Mouse (Mus musculus): Measurements from ENCODE around the gene Smarca2. TPM values are rescaled to one million over a fixed set of nuclear protein-coding genes. Genes with fewer than 3 reads are reported as not detected.
A peak's percentile ranks its signal among the peaks of the same experiment; 100 is the strongest.

The Smarca2 gene
- polyA plus RNA-seq (2015; fragmentation: Nextera tagmentation; extraction: Ambion mirVana): 95.2 and 114 TPM in 2 replicates

DNA sequence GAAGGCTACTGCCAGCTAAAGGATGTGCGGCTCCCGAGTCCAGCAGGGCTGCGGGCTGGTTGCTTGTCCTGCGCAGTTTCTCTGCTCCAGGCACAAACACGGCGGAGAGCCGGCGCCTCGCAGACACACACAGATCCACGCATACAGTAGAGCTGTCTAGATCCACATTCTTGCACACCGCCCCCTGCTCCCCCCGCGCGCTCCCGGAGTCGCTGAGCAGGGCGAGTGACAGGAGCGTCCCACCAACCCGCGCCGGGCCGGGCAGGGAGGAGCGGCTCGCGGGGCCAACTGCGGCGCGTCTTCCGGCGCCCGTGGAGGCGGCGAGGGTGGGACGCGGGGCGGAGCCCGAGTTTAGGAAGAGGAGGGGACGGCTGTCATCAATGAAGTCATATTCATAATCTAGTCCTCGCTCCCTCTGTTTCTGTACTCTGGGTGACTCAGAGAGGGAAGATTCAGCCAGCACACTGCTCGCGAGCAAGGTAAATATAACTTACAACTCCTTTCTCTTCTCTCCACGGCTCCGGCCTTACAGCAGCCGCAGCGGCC, at the start of gene Smarca2:
Smarca2 (plus strand) TSS at position 296 of the 546 bp plus-strand sequence.
- H3K4me2 ChIP-seq (ENCODE audit: low read length): peak within 1 kb of the TSS; percentile 98
- no peaks in the 10 kb centered on the region for H3K36me3 ChIP-seq (ENCODE audit: control insufficient read depth, insufficient read depth, low read length)
- H3K27me3 ChIP-seq (replicated peaks; ENCODE audit: control insufficient read depth, insufficient read depth, low read length): 0 out of 2 replicates have a peak, but pooled peaks cover 4% of the 10 kb centered on the region
- peak within 1 kb of the TSS; percentile 94 for H3K27ac ChIP-seq (ENCODE audit: low read depth, low read length)
- ATAC-seq: peak; percentile 98
- peak within 1 kb of the TSS; percentile 82 for H3K9ac ChIP-seq (ENCODE audit: low read depth, low read length)
- H3K4me3 ChIP-seq (ENCODE audit: low read length): peak within 1 kb of the TSS; percentile 75
- WGBS: under 1% methylated on average over 43 of the region's 45 CpGs
- peaks cover 10% of the 10 kb centered on the region for H3K4me1 ChIP-seq (ENCODE audit: control insufficient read depth, insufficient read depth, low read depth, low read length)
- no peaks in the 10 kb centered on the region for H3K9me3 ChIP-seq (ENCODE audit: control insufficient read depth, low read length)

DNA sequence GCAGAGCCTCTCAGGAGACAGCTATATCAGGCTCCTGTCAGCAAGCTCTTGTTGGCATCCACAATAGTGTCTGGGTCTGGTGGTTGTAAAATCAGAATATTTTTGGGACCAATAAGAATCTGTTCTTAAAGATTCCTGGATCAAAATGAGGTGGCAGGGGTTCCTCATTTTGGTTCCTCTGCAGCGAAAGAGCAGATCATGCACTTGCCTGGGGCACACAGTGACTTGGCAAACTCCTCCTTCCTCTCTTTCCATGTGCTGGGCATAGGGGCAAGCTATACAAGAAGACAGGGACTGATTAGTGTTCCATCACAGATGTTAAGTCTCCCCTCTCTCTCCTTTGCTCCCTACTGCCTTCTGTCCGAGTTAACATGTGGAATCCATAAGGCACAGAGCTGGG, 40.0 kb upstream of the Smarca2 start:
- H3K4me1 ChIP-seq (ENCODE audit: control insufficient read depth, insufficient read depth, low read depth, low read length): no peaks in the 10 kb centered on the region; the same call in none of the 2 replicates

DNA sequence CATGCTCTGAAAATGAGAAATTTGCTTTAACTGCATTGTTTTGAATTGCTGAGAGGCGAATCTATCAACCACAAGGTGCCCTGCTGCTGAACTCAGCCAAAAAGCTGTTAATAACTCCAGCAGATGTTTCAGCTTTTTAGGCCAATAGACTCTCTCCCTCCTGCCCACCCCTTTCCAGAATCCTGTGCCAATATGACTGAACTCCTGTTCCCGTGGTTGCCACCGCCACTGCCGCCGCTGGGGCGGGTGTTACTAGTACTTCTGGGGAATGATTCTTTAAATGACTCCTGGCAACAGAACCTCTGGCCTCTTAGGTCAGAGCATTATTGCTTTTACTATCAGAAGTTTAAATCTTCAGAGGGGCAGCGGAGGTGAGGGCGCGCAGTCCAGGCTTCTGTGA, 38.7 kb upstream of the Smarca2 start:
- Histone ChIP-seq H3K27me3 (replicated peaks; ENCODE audit: control insufficient read depth, insufficient read depth, low read length) (no peaks in the 10 kb centered on the region), H3K4me3 (ENCODE audit: low read length) (no peak overlapping the region), H3K36me3 (ENCODE audit: control insufficient read depth, insufficient read depth, low read length) (no peaks in the 10 kb centered on the region), H3K4me2 (ENCODE audit: low read length) (no peak overlapping the region), H3K9me3 (ENCODE audit: control insufficient read depth, low read length) (no peaks in the 10 kb centered on the region), H3K27ac (ENCODE audit: low read depth, low read length) (no peak overlapping the region), H3K4me1 (ENCODE audit: control insufficient read depth, insufficient read depth, low read depth, low read length) (no peaks in the 10 kb centered on the region; the same call in none of the 2 replicates), H3K9ac (ENCODE audit: low read depth, low read length) (no peak overlapping the region)
- ATAC-seq: peak; percentile 65; the same call in 1 of the 2 replicates
- WGBS: 72% methylated on average over 9 of the region's 9 CpGs

More for the DNA sequence above, 40.0 kb upstream of the Smarca2 start:
- Histone ChIP-seq H3K4me3 (ENCODE audit: low read length) (no peak overlapping the region), H3K27ac (ENCODE audit: low read depth, low read length) (no peak overlapping the region), H3K9me3 (ENCODE audit: control insufficient read depth, low read length) (no peaks in the 10 kb centered on the region), H3K9ac (ENCODE audit: low read depth, low read length) (no peak overlapping the region), H3K27me3 (replicated peaks; ENCODE audit: control insufficient read depth, insufficient read depth, low read length) (no peaks in the 10 kb centered on the region), H3K4me2 (ENCODE audit: low read length) (no peak overlapping the region), H3K36me3 (ENCODE audit: control insufficient read depth, insufficient read depth, low read length) (no peaks in the 10 kb centered on the region)
- no peak for ATAC-seq
- 81% methylated on average over 2 of the region's 2 CpGs for WGBS

DNA sequence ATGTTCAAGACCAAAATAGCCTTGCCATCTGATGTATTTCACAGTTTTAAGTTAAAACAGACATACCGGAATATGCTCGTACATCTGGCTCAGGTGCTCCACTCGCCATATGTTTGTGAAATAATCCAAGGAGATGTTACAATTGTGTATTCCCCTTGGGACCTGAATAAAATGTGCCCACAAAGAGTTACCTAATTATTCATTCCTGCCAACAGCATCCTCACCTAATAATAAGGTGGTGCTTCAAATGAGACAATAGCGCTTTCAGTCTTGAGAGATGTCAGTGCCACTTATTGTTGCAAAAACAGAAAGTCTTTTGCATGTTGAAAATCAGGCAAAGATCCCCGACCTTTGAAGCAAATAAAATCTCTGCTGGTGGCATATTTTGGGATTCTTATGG, 36.6 kb upstream of the Smarca2 start:
- WGBS: 72% methylated on average over 5 of the region's 5 CpGs

DNA sequence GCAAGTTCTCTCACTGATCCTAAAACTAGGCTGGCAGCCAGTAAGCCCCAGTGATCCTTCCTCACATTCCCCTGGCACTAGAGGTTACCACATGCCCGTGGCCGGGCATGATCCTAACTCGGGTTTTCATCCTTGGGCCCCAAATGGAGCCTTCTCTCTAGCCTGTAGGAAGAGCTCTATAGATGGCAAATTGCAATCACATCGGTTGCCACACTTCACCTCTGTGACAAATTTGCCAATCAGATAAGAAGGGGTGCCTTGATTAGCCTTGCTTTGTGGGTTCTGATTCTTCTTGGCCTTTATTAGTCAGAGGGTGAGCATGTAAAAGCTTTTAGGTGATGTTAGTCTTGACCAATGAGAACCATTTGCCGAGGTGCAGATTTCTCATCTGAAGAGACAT, 35.9 kb upstream of the Smarca2 start:
- H3K9me3 ChIP-seq (ENCODE audit: control insufficient read depth, low read length): no peaks in the 10 kb centered on the region
- H3K27me3 ChIP-seq (replicated peaks; ENCODE audit: control insufficient read depth, insufficient read depth, low read length): no peaks in the 10 kb centered on the region
- H3K36me3 ChIP-seq (ENCODE audit: control insufficient read depth, insufficient read depth, low read length): no peaks in the 10 kb centered on the region
- H3K4me2 ChIP-seq (ENCODE audit: low read length): no peak overlapping the region
- WGBS: 91% methylated on average over 5 of the region's 5 CpGs
- H3K4me1 ChIP-seq (ENCODE audit: control insufficient read depth, insufficient read depth, low read depth, low read length): no peaks in the 10 kb centered on the region; the same call in none of the 2 replicates
- H3K4me3 ChIP-seq (ENCODE audit: low read length): no peak overlapping the region
- H3K9ac ChIP-seq (ENCODE audit: low read depth, low read length): no peak overlapping the region
- no peak overlapping the region for H3K27ac ChIP-seq (ENCODE audit: low read depth, low read length)
- ATAC-seq: no peak

More for the DNA sequence above, 36.6 kb upstream of the Smarca2 start:
- Histone ChIP-seq H3K4me2 (ENCODE audit: low read length) (no peak overlapping the region), H3K27ac (ENCODE audit: low read depth, low read length) (no peak overlapping the region), H3K4me1 (ENCODE audit: control insufficient read depth, insufficient read depth, low read depth, low read length) (no peaks in the 10 kb centered on the region; the same call in none of the 2 replicates), H3K27me3 (replicated peaks; ENCODE audit: control insufficient read depth, insufficient read depth, low read length) (no peaks in the 10 kb centered on the region), H3K4me3 (ENCODE audit: low read length) (no peak overlapping the region), H3K9ac (ENCODE audit: low read depth, low read length) (no peak overlapping the region), H3K36me3 (ENCODE audit: control insufficient read depth, insufficient read depth, low read length) (no peaks in the 10 kb centered on the region), H3K9me3 (ENCODE audit: control insufficient read depth, low read length) (no peaks in the 10 kb centered on the region)
- ATAC-seq: no peak

DNA sequence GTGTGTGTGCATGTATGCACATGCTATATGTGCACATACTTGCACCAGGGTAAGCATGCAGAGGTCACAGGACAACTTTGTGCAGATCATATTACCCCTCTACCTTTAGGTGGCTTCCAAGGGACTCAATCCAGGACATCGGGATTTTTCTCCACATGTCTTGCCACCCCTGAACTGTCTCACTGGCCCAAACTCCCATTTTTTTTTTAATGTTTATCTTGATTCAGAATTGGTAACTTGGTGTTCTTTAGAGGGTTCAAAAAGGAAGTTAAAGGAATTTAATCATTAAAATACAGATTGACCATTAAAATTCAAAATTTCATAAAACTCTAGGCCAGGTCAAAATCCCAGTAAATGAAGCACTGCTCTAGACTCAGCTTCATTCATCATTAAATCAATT, 35.4 kb upstream of the Smarca2 start:
- no peak overlapping the region for H3K4me3 ChIP-seq (ENCODE audit: low read length)
- no peaks in the 10 kb centered on the region for H3K9me3 ChIP-seq (ENCODE audit: control insufficient read depth, low read length)
- H3K4me1 ChIP-seq (ENCODE audit: control insufficient read depth, insufficient read depth, low read depth, low read length): no peaks in the 10 kb centered on the region; the same call in none of the 2 replicates
- ATAC-seq: no peak
- H3K27ac ChIP-seq (ENCODE audit: low read depth, low read length): no peak overlapping the region
- no peaks in the 10 kb centered on the region for H3K27me3 ChIP-seq (replicated peaks; ENCODE audit: control insufficient read depth, insufficient read depth, low read length)
- no peak overlapping the region for H3K4me2 ChIP-seq (ENCODE audit: low read length)
- H3K9ac ChIP-seq (ENCODE audit: low read depth, low read length): no peak overlapping the region
- WGBS: 95% methylated on average over 1 of the region's 1 CpGs
- H3K36me3 ChIP-seq (ENCODE audit: control insufficient read depth, insufficient read depth, low read length): no peaks in the 10 kb centered on the region

DNA sequence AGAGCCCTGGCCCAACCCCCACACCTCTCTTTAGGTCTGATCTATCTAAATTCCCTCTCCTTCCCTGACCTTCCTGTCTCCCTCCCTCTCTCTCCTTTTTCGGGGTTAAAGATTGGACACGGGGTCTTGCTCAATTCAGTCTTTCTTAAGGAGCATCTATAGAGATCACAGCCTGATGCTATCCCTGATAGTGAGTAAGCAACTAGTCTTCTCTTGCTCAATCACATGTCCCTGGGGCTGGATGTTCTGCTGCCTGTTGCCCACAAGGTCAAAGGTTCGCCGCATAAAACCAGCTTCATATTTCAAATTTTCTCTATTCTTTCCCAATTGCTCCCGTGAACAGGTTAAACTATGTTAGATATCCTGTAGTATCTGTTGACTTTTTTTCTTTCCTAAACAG, 25.2 kb upstream of the Smarca2 start:
- no peak overlapping the region for H3K9ac ChIP-seq (ENCODE audit: low read depth, low read length)
- 84% methylated on average over 5 of the region's 5 CpGs for WGBS
- H3K4me1 ChIP-seq (ENCODE audit: control insufficient read depth, insufficient read depth, low read depth, low read length): no peaks in the 10 kb centered on the region
- no peak overlapping the region for H3K4me3 ChIP-seq (ENCODE audit: low read length)
- H3K36me3 ChIP-seq (ENCODE audit: control insufficient read depth, insufficient read depth, low read length): no peaks in the 10 kb centered on the region
- no peak overlapping the region for H3K27ac ChIP-seq (ENCODE audit: low read depth, low read length)
- no peaks in the 10 kb centered on the region for H3K9me3 ChIP-seq (ENCODE audit: control insufficient read depth, low read length)
- no peak overlapping the region for H3K4me2 ChIP-seq (ENCODE audit: low read length)
- no peak for ATAC-seq
- no peaks in the 10 kb centered on the region for H3K27me3 ChIP-seq (replicated peaks; ENCODE audit: control insufficient read depth, insufficient read depth, low read length)

DNA sequence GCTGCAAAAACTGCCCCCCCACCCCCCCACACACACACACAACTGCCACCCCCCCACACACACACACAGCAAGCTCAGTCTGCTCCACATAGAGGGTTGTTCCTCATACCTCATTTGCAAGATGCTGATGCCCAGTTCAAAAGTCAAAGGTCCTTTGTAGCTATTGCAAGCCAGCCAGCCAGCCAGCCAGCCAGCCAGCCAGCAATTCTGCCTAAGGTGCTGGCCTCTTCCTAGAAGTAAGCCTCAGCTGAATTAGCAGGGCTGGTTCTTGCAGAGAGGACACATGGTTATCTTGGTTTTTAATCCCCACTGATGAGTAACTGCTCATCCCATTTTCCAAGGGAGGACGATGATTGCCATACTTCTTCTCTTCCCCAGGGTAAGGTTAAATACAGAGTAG, 24.8 kb upstream of the Smarca2 start:
- no peaks in the 10 kb centered on the region for H3K36me3 ChIP-seq (ENCODE audit: control insufficient read depth, insufficient read depth, low read length)
- WGBS: 84% methylated on average over 1 of the region's 1 CpGs
- no peak for ATAC-seq
- H3K9me3 ChIP-seq (ENCODE audit: control insufficient read depth, low read length): no peaks in the 10 kb centered on the region
- H3K9ac ChIP-seq (ENCODE audit: low read depth, low read length): no peak overlapping the region
- no peak overlapping the region for H3K4me2 ChIP-seq (ENCODE audit: low read length)
- no peaks in the 10 kb centered on the region for H3K27me3 ChIP-seq (replicated peaks; ENCODE audit: control insufficient read depth, insufficient read depth, low read length)
- no peaks in the 10 kb centered on the region for H3K4me1 ChIP-seq (ENCODE audit: control insufficient read depth, insufficient read depth, low read depth, low read length)
- no peak overlapping the region for H3K4me3 ChIP-seq (ENCODE audit: low read length)
- H3K27ac ChIP-seq (ENCODE audit: low read depth, low read length): no peak overlapping the region

DNA sequence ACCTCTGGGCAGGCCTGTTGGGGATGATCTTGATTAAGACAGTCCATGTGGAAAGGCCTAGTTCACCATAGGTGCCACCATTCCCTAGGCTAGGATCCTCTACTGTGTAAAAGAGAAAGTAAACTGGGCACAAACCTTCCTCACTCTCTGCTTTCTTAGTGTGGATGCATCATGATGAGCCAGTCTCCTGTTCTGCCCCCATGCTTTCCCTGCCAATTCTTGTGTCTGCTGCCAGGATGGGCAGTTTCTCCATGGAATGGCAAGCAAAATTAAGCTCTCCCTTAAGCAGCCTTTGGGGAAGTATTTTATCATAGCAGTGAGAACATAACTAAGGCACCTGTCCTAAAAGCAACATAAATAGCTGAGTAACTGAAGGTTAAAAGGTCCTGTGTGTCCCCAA, 10.2 kb upstream of the Smarca2 start:
- no peaks in the 10 kb centered on the region for H3K36me3 ChIP-seq (ENCODE audit: control insufficient read depth, insufficient read depth, low read length)
- no peaks in the 10 kb centered on the region for H3K4me1 ChIP-seq (ENCODE audit: control insufficient read depth, insufficient read depth, low read depth, low read length)
- H3K4me2 ChIP-seq (ENCODE audit: low read length): no peak overlapping the region
- no peak overlapping the region for H3K9ac ChIP-seq (ENCODE audit: low read depth, low read length)
- H3K9me3 ChIP-seq (ENCODE audit: control insufficient read depth, low read length): no peaks in the 10 kb centered on the region
- no peak overlapping the region for H3K27ac ChIP-seq (ENCODE audit: low read depth, low read length)
- H3K4me3 ChIP-seq (ENCODE audit: low read length): no peak overlapping the region
- no peaks in the 10 kb centered on the region for H3K27me3 ChIP-seq (replicated peaks; ENCODE audit: control insufficient read depth, insufficient read depth, low read length)
- ATAC-seq: no peak
